ENCODE assay signal across 9 mouse cellular contexts in genomic region chr8:12917029-12917428, GRCm38 (mm10). TPM values are rescaled to one million over a fixed set of nuclear protein-coding genes. Genes with fewer than 3 reads are reported as not detected.
DNase-seq lines count a peak whose midpoint lies in the region; ATAC-seq and TF ChIP-seq lines count a peak whose summit lies in the region.
"Had no signal": no experiment of that assay in that cellular context is flagged by ENCODE, and none has a peak within 500 bp of the region (broad histone marks: within the 10 kb centered on the region; RNA-seq: fewer than 3 reads in every experiment).

No protein-coding gene starts in this region.

- H3K36me3 ChIP-seq in forebrain, postnatal 0 days (ENCODE audit: insufficient read depth), result no peaks in the 10 kb centered on the region
- H3K36me3 ChIP-seq in midbrain, embryonic 15.5 days (replicated peaks), result no peaks in the 10 kb centered on the region
- no peaks in the 10 kb centered on the region for H3K36me3 ChIP-seq in lung, postnatal 0 days (ENCODE audit: insufficient read depth, low read length)

- H3K4me3 ChIP-seq in cerebellum, adult 2 months (replicated peaks; ENCODE audit: insufficient read depth, low read depth, low read length), result peak overlapping the region; percentile 85
- peak overlapping the region; percentile 65 for H3K4me3 ChIP-seq in forebrain, postnatal 0 days (ENCODE audit: low read depth, low read length)
- peak overlapping the region; percentile 54 for H3K4me3 ChIP-seq in midbrain, embryonic 15.5 days
- H3K4me3 ChIP-seq in lung, postnatal 0 days (ENCODE audit: low read depth, low read length), result no peak overlapping the region

- no peak for TF ChIP-seq POLR2A in cerebellum, adult 2 months (IDR thresholded peaks at IDR 0.05; ENCODE audit: borderline replicate concordance, insufficient read depth, low read length)

- WGBS in cerebellum, adult 2 months, result 8% methylated on average over 3 of the region's 3 CpGs
- 58% methylated on average over 3 of the region's 3 CpGs for WGBS in forebrain, postnatal 0 days
- WGBS in midbrain, embryonic 15.5 days, result 71% methylated on average over 3 of the region's 3 CpGs
- 74% methylated on average over 3 of the region's 3 CpGs for WGBS in lung, postnatal 0 days

- H3K4me1 ChIP-seq in cerebellum, adult 2 months (ENCODE audit: control insufficient read depth, insufficient read depth, low read length), result peaks cover 33% of the 10 kb centered on the region
- H3K4me1 ChIP-seq in forebrain, postnatal 0 days (ENCODE audit: insufficient read depth), result peaks cover 26% of the 10 kb centered on the region
- H3K4me1 ChIP-seq in midbrain, embryonic 15.5 days, result peaks cover 30% of the 10 kb centered on the region
- H3K4me1 ChIP-seq in lung, postnatal 0 days (ENCODE audit: insufficient read depth, low read depth, low read length), result no peaks in the 10 kb centered on the region

- ATAC-seq in forebrain, postnatal 0 days, result no peak
- ATAC-seq in midbrain, embryonic 15.5 days (replicated peaks), result no peak
- no peak for ATAC-seq in lung, postnatal 0 days
- ATAC-seq: inflammation-experienced regulatory T-cells, adult 6 months had no signal

- H3K9ac ChIP-seq in forebrain, postnatal 0 days, result peak overlapping the region; percentile 81
- peak overlapping the region; percentile 67 for H3K9ac ChIP-seq in midbrain, embryonic 15.5 days
- no peak overlapping the region for H3K9ac ChIP-seq in lung, postnatal 0 days (replicated peaks; ENCODE audit: low read depth)

- H3K27me3 ChIP-seq in cerebellum, adult 2 months (ENCODE audit: control insufficient read depth, insufficient read depth, low read length), result no peaks in the 10 kb centered on the region
- no peaks in the 10 kb centered on the region for H3K27me3 ChIP-seq in forebrain, postnatal 0 days (ENCODE audit: insufficient read depth, low read length)
- no peaks in the 10 kb centered on the region for H3K27me3 ChIP-seq in midbrain, embryonic 15.5 days (replicated peaks)
- H3K27me3 ChIP-seq in lung, postnatal 0 days (replicated peaks; ENCODE audit: insufficient read depth, low read length), result no peaks in the 10 kb centered on the region

- peak overlapping the region; percentile 98 for H3K27ac ChIP-seq in cerebellum, adult 2 months (ENCODE audit: insufficient read depth, low read length)
- peak overlapping the region; percentile 86 for H3K27ac ChIP-seq in forebrain, postnatal 0 days (ENCODE audit: low read depth, low read length)
- peak overlapping the region; percentile 38 for H3K27ac ChIP-seq in midbrain, embryonic 15.5 days
- H3K27ac ChIP-seq in lung, postnatal 0 days (ENCODE audit: low read length), result no peak overlapping the region

- H3K4me2 ChIP-seq in forebrain, postnatal 0 days (ENCODE audit: low read depth), result peak overlapping the region; percentile 90
- peak overlapping the region; percentile 90 for H3K4me2 ChIP-seq in midbrain, embryonic 15.5 days
- no peak overlapping the region for H3K4me2 ChIP-seq in lung, postnatal 0 days (replicated peaks; ENCODE audit: low read depth, low read length)

- TF ChIP-seq CTCF in cerebellum, adult 2 months (IDR thresholded peaks at IDR 0.05; ENCODE audit: borderline replicate concordance, insufficient read depth, low read depth, low read length), result no peak
- TF ChIP-seq CTCF in forebrain, postnatal 0 days (IDR thresholded peaks at IDR 0.05; ENCODE audit: low read depth), result no peak
- TF ChIP-seq CTCF in lung, postnatal 0 days (IDR thresholded peaks at IDR 0.05), result no peak

- DNase-seq in brain, adult 2 months (ENCODE audit: low read depth, low spot score), result peak; percentile 74
- DNase-seq in cerebellum, adult 2 months, result peak; percentile 69 to 71
- no peak for DNase-seq in forebrain, postnatal 0 days
- no peak for DNase-seq in lung, postnatal 0 days (ENCODE audit: low spot score)
- no peak for DNase-seq in urinary bladder, postnatal 36 days (ENCODE audit: low spot score in 2 of 2)
- DNase-seq in lung, adult 18-20 months, result no peak
- DNase-seq: lung, embryonic 14.5 days had no signal

- TF ChIP-seq EP300 in lung, postnatal 0 days (IDR thresholded peaks at IDR 0.05), result no peak

- H3K9me3 ChIP-seq in forebrain, postnatal 0 days (ENCODE audit: low read length), result no peaks in the 10 kb centered on the region
- no peaks in the 10 kb centered on the region for H3K9me3 ChIP-seq in midbrain, embryonic 15.5 days
- no peaks in the 10 kb centered on the region for H3K9me3 ChIP-seq in lung, postnatal 0 days (ENCODE audit: low read length)

RNA-seq across cellular contexts. Expression of gene Mcf2l, which starts 43.4 kb away (rescaled TPM):
- 150 and 158 TPM in 2 replicates for polyA plus RNA-seq in cerebellum, adult 2 months (2012; rRNA removed)
- total RNA-seq in forebrain, postnatal 0 days (2014; rRNA removed), result 371 and 376 TPM in 2 replicates
- 89.6 and 118 TPM in 2 replicates for polyA plus RNA-seq in forebrain, postnatal 0 days (2015; fragmentation: Nextera tagmentation; extraction: Ambion mirVana)
- 176 and 189 TPM in 2 replicates for polyA plus RNA-seq in midbrain, embryonic 15.5 days (2015; fragmentation: Nextera tagmentation; extraction: Ambion mirVana)
- polyA plus RNA-seq in lung, postnatal 0 days (2015; fragmentation: Nextera tagmentation; extraction: Ambion mirVana), result 12.9 and 16.8 TPM in 2 replicates

Comparison
In these comparisons a context has a peak if more than half of its experiments do, and no peak if none do; other contexts are left out.
1. DNase-seq: peak in brain, adult 2 months (single experiment) and cerebellum, adult 2 months (2 of 2); none in forebrain, postnatal 0 days (single experiment), lung, postnatal 0 days (single experiment), urinary bladder, postnatal 36 days (0 of 2) and lung, adult 18-20 months (0 of 2).